Mouse (Mus musculus) G1E (cell line): ENCODE measurements around the gene Cul1.

Experiments
- CTCF ChIP-seq: IDR thresholded peaks from 2 replicates; pipeline ENCODE4 v1.5.1; 2012; ENCODE audit warnings: low read depth, low read length, inconsistent platforms, mixed read lengths
- GATA1 ChIP-seq: IDR thresholded peaks from 2 replicates; pipeline ENCODE4 v1.6.1; 2012; ENCODE audit warnings: borderline replicate concordance, low read length, inconsistent platforms, mixed read lengths
- POLR2AphosphoS5 ChIP-seq: IDR thresholded peaks from 2 replicates; pipeline ENCODE4 v1.6.1; 2012; ENCODE audit warnings: low read depth, low read length, inconsistent platforms; ENCODE audit not compliant: insufficient replicate concordance

GRCm38 (mm10) chr6:47559287-47559686, 106.1 kb downstream of the Cul1 start:
- TF ChIP-seq GATA1 (no peak), POLR2AphosphoS5 (no peak), CTCF (no peak)
